Mouse (Mus musculus) midbrain, embryonic 12.5 days (tissue): ENCODE results near the gene Clic1. TPM values are rescaled to one million over a fixed set of nuclear protein-coding genes. Genes with fewer than 3 reads are reported as not detected.
A peak's percentile ranks its signal among the peaks of the same experiment; 100 is the strongest.

Experiments
- ATAC-seq: fragments of 200-750 bp; cut with Nextera tagmentation; 2 replicates; pipeline ENCODE4 v1.8.0; 2017; ENCODE audit warnings: low read depth, moderate TSS enrichment, moderate library complexity; ENCODE audit not compliant: low FRiP score
- H3K27ac ChIP-seq: fragments of 300-500 bp; sonication (generic); replicated peaks from 2 replicates; pipeline ENCODE4 v1.5.1; 2016; ENCODE audit warnings: mild to moderate bottlenecking
- H3K27me3 ChIP-seq: fragments of 300-500 bp; sonication (generic); 2 replicates; pipeline ENCODE4 v1.6.1; 2016; ENCODE audit warnings: mild to moderate bottlenecking
- H3K36me3 ChIP-seq: fragments of 300-500 bp; sonication (generic); 2 replicates; pipeline ENCODE4 v1.6.1; 2016
- H3K4me1 ChIP-seq: fragments of 300-500 bp; sonication (generic); 2 replicates; pipeline ENCODE4 v1.6.1; 2016
- H3K4me2 ChIP-seq: fragments of 300-500 bp; sonication (generic); replicated peaks from 2 replicates; pipeline ENCODE4 v1.6.1; 2016; ENCODE audit warnings: mild to moderate bottlenecking, moderate library complexity
- H3K4me3 ChIP-seq: fragments of 300-500 bp; sonication (generic); 2 replicates; pipeline ENCODE4 v1.5.1; 2016; ENCODE audit warnings: mild to moderate bottlenecking
- H3K9ac ChIP-seq: fragments of 300-500 bp; sonication (generic); replicated peaks from 2 replicates; pipeline ENCODE4 v1.6.1; 2016; ENCODE audit warnings: mild to moderate bottlenecking, moderate library complexity
- H3K9me3 ChIP-seq: fragments of 300-500 bp; sonication (generic); 2 replicates; pipeline ENCODE4 v1.6.1; 2016; ENCODE audit warnings: mild to moderate bottlenecking
- WGBS: fragments of 180-500 bp; shearing (Covaris S2); methylation state at CpG from one replicate; pipeline ENCODE4 v1.1.7; 2016; 5-methylcytosine and 5-hydroxymethylcytosine counted together
- polyA plus RNA-seq: library from polyadenylated mRNA; unstranded; fragments of >200 nt; fragmentation: Nextera tagmentation; extraction: Ambion mirVana; gene quantifications from 2 replicates; pipeline ENCODE4 v1.2.1, GENCODE M21; 2016

Clic1 gene
- polyA plus RNA-seq, 1 experiment from 2014 or later: 165 TPM

DNA sequence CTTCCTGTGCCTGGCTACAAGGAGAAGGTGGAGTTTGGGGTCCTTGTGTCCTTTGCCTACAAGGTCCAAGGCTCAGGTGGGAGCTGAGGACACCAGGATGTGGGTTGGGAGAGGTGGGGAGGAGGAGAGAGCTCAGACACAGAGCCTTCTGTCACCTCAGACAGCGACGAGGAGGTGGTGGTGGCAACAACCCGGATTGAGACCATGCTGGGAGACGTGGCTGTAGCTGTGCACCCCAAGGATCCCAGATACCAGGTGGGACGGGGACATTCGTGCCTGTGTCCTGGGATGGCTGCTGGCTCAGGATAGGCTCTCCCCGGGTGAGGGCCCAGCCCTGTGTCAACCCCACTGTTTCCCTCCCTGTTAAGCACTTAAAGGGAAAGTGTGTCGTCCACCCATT is 38.3 kb upstream of the Clic1 start:
- Histone ChIP-seq H3K36me3 (peaks cover 100% of the 10 kb centered on the region), H3K4me2 (no peak overlapping the region), H3K9me3 (no peaks in the 10 kb centered on the region), H3K4me1 (no peaks in the 10 kb centered on the region), H3K27me3 (no peaks in the 10 kb centered on the region), H3K4me3 (no peak overlapping the region), H3K27ac (no peak overlapping the region), H3K9ac (no peak overlapping the region)
- 96% methylated on average over 8 of the region's 8 CpGs for WGBS
- no peak for ATAC-seq

- no peak overlapping the region for H3K9ac ChIP-seq
- H3K9me3 ChIP-seq: no peaks in the 10 kb centered on the region
- no peak overlapping the region for H3K4me2 ChIP-seq
- H3K36me3 ChIP-seq: peaks cover 99% of the 10 kb centered on the region
- no peaks in the 10 kb centered on the region for H3K4me1 ChIP-seq
- H3K4me3 ChIP-seq: no peak overlapping the region
- 93% methylated on average over 13 of the region's 13 CpGs for WGBS
- H3K27me3 ChIP-seq: no peaks in the 10 kb centered on the region
- no peak overlapping the region for H3K27ac ChIP-seq
- ATAC-seq: no peak
Measured at GRCm38 (mm10) chr17:35012430-35012829, 37.3 kb upstream of the Clic1 start.

DNA sequence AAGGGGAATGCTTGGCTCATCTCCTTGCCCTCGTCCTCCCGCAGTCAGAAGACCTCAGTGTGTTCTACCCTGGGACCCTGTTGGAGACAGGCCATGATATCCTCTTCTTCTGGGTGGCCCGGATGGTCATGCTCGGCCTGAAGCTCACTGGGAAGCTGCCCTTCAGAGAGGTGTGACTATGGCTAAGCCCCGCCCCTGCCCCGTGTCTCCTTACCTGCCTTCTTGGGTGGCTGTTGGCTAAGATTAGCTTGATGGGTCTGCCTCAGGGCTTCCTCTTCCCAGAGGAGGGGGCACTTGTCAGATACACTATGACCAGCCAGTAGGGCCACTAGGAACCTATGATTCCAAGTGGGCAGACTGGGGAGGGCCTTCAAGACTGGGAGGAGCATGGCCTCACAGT is 36.5 kb upstream of the Clic1 start:
- H3K36me3 ChIP-seq: peaks cover 92% of the 10 kb centered on the region
- WGBS: 88% methylated on average over 6 of the region's 6 CpGs

DNA sequence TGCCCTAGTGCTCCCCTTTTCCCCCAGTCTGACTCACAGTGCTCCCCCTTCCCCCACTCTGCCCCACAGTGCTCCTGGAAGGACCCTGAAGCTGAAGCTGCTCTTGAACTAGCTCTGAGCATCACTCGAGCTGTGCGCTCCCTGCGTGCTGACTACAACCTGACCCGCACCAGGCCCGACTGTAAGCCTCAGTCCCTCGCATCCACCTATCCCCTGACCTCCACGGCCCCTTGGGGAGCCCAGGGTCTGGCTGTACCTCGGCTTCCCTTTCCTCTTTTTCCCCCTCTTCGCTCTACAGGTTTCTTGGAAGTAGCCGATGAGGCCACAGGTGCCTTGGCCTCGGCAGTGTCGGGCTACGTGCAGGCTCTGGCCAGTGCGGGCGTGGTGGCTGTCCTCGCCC is 34.5 kb upstream of the Clic1 start:
- no peak for ATAC-seq
- H3K4me3 ChIP-seq: no peak overlapping the region
- H3K9me3 ChIP-seq: no peaks in the 10 kb centered on the region
- peaks cover 71% of the 10 kb centered on the region for H3K36me3 ChIP-seq
- H3K27me3 ChIP-seq: no peaks in the 10 kb centered on the region
- no peak overlapping the region for H3K9ac ChIP-seq
- no peak overlapping the region for H3K27ac ChIP-seq
- WGBS: 94% methylated on average over 16 of the region's 16 CpGs
- H3K4me2 ChIP-seq: no peak overlapping the region
- H3K4me1 ChIP-seq: no peaks in the 10 kb centered on the region

More for the DNA sequence above, 36.5 kb upstream of the Clic1 start:
- no peak overlapping the region for H3K4me2 ChIP-seq
- no peak for ATAC-seq
- H3K27me3 ChIP-seq: no peaks in the 10 kb centered on the region
- H3K4me3 ChIP-seq: no peak overlapping the region
- no peak overlapping the region for H3K27ac ChIP-seq
- H3K9me3 ChIP-seq: no peaks in the 10 kb centered on the region
- no peaks in the 10 kb centered on the region for H3K4me1 ChIP-seq
- no peak overlapping the region for H3K9ac ChIP-seq

GRCm38 (mm10) chr17:35016376-35016775 is 33.4 kb upstream of the Clic1 start, which contains the start of gene Vwa7:
Vwa7 (plus strand) TSS chr17:35016579.
- no peak within 1 kb of the TSS for H3K9ac ChIP-seq
- no peak within 1 kb of the TSS for H3K4me3 ChIP-seq
- peaks cover 5% of the 10 kb centered on the region; the same call in 1 of the 2 replicates for H3K4me1 ChIP-seq
- WGBS: 84% methylated on average over 12 of the region's 12 CpGs
- no peak within 1 kb of the TSS for H3K4me2 ChIP-seq
- peaks cover 60% of the 10 kb centered on the region for H3K36me3 ChIP-seq
- ATAC-seq: no peak
- no peaks in the 10 kb centered on the region for H3K27me3 ChIP-seq
- H3K27ac ChIP-seq: no peak within 1 kb of the TSS
- H3K9me3 ChIP-seq: no peaks in the 10 kb centered on the region

DNA sequence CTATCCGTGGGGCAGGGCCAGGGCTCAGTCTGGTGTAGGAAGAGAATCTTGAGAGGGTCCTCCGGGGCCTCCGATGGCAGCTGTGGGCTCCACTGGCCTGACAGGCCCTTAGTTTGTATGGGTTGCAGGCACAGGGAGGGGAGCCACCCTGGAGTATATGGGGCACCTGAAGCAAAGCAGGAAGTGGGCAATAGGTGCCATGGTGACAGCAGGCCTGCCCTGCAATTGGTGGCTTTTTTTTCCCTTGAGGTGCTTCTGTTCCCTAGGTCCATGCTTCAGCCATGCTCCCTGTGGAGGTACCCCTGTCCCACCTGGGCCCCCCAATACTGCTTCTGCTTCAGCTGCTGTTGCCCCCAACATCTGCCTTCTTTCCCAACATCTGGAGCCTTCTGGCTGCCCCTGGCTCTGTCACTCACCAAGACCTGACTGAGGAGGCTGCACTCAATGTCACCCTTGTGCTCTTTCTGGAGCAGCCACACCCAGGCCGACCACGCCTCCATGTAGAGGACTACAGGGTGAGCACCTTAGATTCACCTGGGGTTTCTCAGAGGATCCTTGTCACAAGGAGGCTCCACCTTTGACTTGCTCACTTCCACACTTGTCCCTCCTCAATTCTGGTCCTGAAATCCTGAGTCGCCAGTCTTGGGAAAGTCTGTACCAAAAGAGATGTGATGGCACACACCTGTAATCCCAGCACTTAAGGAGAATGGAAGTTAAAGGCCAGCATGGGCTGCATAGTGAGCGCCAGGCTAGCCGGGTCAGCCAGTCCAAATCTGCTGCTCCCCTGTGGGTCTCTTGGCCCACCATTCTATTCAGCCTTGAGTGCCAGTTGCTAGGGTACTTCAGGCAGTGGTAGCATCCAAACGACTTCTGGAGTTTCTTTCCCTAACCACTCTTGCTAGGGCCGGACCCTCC is 32.7 kb upstream of the Clic1 start:
- H3K36me3 ChIP-seq: peaks cover 53% of the 10 kb centered on the region
- H3K27ac ChIP-seq: no peak overlapping the region
- WGBS: 83% methylated on average over 10 of the region's 10 CpGs
- H3K9me3 ChIP-seq: no peaks in the 10 kb centered on the region
- no peak overlapping the region for H3K9ac ChIP-seq
- H3K4me1 ChIP-seq: peaks cover 9% of the 10 kb centered on the region; the same call in 1 of the 2 replicates
- H3K4me2 ChIP-seq: no peak overlapping the region
- no peak for ATAC-seq
- no peaks in the 10 kb centered on the region for H3K27me3 ChIP-seq
- H3K4me3 ChIP-seq: no peak overlapping the region

- 73% methylated on average over 14 of the region's 14 CpGs for WGBS
- Histone ChIP-seq H3K27ac (no peak overlapping the region), H3K27me3 (no peaks in the 10 kb centered on the region), H3K4me3 (no peak overlapping the region), H3K9ac (no peak overlapping the region), H3K4me2 (no peak overlapping the region), H3K36me3 (peaks cover 47% of the 10 kb centered on the region), H3K4me1 (peaks cover 9% of the 10 kb centered on the region; the same call in 1 of the 2 replicates), H3K9me3 (no peaks in the 10 kb centered on the region)
- ATAC-seq: no peak
Measured at GRCm38 (mm10) chr17:35017706-35018030, 32.1 kb upstream of the Clic1 start.

DNA sequence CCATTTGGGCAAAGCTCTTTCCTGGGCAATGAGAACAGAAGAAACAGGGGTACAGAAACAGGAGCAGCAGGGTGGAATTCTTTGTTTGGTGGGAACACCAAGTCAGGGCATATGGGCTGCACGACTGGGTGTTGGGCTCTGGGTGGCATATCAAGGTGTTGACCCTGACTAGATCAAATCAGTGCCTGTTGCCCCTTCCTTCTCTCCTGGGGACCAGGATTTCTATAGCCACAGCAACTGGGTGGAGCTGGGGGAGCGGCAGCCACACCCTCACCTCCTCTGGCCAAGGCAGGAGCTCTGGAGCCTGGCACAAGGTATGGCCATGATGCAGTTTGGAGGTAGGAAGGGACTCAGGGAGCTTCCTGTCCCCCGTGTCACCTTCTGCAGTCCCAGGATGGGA is 31.6 kb upstream of the Clic1 start:
- peaks cover 42% of the 10 kb centered on the region for H3K36me3 ChIP-seq
- 83% methylated on average over 3 of the region's 3 CpGs for WGBS

DNA sequence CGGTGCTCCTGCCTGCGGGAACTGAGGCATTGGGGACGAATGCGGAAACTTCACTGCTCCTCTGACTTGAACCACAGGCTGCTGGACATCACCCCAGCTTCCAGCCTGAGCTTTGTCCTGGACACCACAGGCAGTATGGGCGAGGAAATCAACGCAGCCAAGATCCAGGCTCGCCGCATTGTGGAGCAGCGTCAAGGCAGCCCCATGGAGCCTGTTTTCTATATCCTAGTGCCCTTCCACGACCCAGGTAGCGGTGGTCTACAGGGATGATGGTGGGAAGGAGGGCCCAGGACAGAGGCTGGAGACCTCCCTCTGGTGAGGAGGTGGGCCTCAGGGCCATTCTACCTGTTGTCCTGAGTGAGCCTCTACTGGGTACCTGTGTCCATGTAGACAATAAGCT is 29.9 kb upstream of the Clic1 start:
- WGBS: 76% methylated on average over 11 of the region's 11 CpGs
- H3K27ac ChIP-seq: no peak overlapping the region
- no peak for ATAC-seq
- no peaks in the 10 kb centered on the region for H3K9me3 ChIP-seq
- no peak overlapping the region for H3K4me3 ChIP-seq
- peaks cover 25% of the 10 kb centered on the region for H3K36me3 ChIP-seq
- H3K9ac ChIP-seq: no peak overlapping the region
- H3K27me3 ChIP-seq: no peaks in the 10 kb centered on the region
- peaks cover 9% of the 10 kb centered on the region; the same call in 1 of the 2 replicates for H3K4me1 ChIP-seq
- no peak overlapping the region for H3K4me2 ChIP-seq

More for the DNA sequence above, 31.6 kb upstream of the Clic1 start:
- Histone ChIP-seq H3K4me1 (peaks cover 9% of the 10 kb centered on the region; the same call in 1 of the 2 replicates), H3K4me3 (no peak overlapping the region), H3K9me3 (no peaks in the 10 kb centered on the region), H3K27me3 (no peaks in the 10 kb centered on the region), H3K9ac (no peak overlapping the region), H3K27ac (no peak overlapping the region), H3K4me2 (no peak overlapping the region)
- ATAC-seq: no peak

- no peak overlapping the region for H3K4me2 ChIP-seq
- H3K9ac ChIP-seq: no peak overlapping the region
- peaks cover 9% of the 10 kb centered on the region; the same call in 1 of the 2 replicates for H3K4me1 ChIP-seq
- H3K27me3 ChIP-seq: no peaks in the 10 kb centered on the region
- no peak for ATAC-seq
- WGBS: 81% methylated on average over 8 of the region's 8 CpGs
- H3K27ac ChIP-seq: no peak overlapping the region
- H3K9me3 ChIP-seq: no peaks in the 10 kb centered on the region
- H3K36me3 ChIP-seq: peaks cover 18% of the 10 kb centered on the region
- H3K4me3 ChIP-seq: no peak overlapping the region
Measured at GRCm38 (mm10) chr17:35020551-35020950, 29.2 kb upstream of the Clic1 start.

- H3K4me3 ChIP-seq: no peak overlapping the region
- no peaks in the 10 kb centered on the region for H3K27me3 ChIP-seq
- H3K4me2 ChIP-seq: peak overlapping the region; percentile 30
- 4% methylated on average over 17 of the region's 17 CpGs for WGBS
- peaks cover 11% of the 10 kb centered on the region for H3K36me3 ChIP-seq
- no peaks in the 10 kb centered on the region for H3K9me3 ChIP-seq
- ATAC-seq: peak; percentile 61
- peak overlapping the region; percentile 20; the same call in 1 of the 2 replicates for H3K9ac ChIP-seq
- peak overlapping the region; percentile 42; the same call in 1 of the 2 replicates for H3K27ac ChIP-seq
- H3K4me1 ChIP-seq: peaks cover 14% of the 10 kb centered on the region
Measured at GRCm38 (mm10) chr17:35021163-35021808, 28.5 kb upstream of the Clic1 start.
